Mouse (Mus musculus) retina, embryonic 14.5 days (tissue): ENCODE measurements around the gene Crp.

Experiments used
- DNase-seq: peaks from one replicate; pipeline ENCODE4 v3.0.0-alpha.2; 2015; ENCODE audit warnings: low spot score

Gene Crp

GRCm38 (mm10) chr1:172711962-172712361 is 14.1 kb downstream of the Crp start:
- DNase-seq: no peak

GRCm38 (mm10) chr1:172751241-172751640 is 53.4 kb downstream of the Crp start:
- DNase-seq: no peak

GRCm38 (mm10) chr1:172755151-172755550 is 57.3 kb downstream of the Crp start:
- no peak for DNase-seq

- no peak for DNase-seq
These were observed 61.7 kb downstream of the Crp start for GRCm38 (mm10) chr1:172759525-172759924.

DNA sequence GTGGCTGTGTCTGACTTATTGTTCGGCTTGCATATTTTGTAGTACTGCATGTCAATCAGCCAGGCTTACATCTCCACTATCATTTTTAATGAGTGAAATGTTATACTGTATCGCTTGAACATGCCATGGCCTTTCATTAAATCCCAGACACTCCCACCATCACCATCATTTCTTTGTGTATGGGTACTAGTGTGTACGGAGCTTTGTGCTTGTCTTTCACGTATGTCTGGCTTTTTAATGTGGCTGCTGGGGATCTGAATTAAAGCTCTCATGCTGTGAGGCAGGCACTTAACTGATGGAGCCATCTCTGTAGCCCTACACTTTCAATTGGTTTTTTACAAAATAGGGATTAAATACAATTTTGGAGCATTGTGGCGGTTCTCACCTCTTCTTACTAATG is 81.3 kb downstream of the Crp start:
- no peak for DNase-seq

DNA sequence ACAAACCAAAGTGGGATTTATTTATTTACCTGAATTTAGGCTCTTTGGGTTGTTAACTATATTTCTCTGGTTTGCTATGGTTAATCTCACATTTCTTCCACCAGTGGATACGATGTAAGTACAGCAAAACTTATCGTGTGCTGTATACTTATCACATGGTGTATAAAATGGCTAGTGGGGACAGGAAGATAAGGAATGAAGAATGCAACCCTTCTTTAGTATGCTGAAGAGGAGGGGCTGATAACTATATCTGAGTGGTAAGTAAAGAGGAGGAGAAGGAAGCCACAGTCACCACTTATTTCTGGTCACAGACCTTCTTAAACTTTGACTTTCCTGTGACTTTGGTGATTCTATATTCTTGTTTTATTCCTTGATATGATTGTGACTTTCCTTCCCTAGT is 87.5 kb downstream of the Crp start:
- no peak for DNase-seq

- DNase-seq: no peak
These were observed 88.0 kb downstream of the Crp start for GRCm38 (mm10) chr1:172785886-172786285.

DNA sequence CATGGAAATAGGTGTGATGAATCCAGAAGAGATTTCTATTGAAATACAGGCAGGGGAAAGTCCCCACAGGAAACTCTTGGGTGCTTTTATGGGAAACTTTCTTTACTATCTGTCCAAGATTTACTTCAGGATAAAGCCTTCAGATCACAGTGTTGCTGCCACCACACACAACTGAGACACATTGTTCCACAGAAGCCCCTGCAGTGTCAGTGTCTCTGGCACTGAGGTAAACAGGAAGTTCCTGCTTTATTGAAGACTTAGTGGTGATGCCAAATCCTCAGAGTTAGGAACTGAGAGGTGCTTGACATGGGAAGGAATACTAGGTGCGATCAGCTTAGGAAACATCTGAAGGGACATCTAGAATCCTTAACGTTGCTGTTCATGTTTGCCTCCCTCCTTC is 131.1 kb downstream of the Crp start:
- no peak for DNase-seq

DNA sequence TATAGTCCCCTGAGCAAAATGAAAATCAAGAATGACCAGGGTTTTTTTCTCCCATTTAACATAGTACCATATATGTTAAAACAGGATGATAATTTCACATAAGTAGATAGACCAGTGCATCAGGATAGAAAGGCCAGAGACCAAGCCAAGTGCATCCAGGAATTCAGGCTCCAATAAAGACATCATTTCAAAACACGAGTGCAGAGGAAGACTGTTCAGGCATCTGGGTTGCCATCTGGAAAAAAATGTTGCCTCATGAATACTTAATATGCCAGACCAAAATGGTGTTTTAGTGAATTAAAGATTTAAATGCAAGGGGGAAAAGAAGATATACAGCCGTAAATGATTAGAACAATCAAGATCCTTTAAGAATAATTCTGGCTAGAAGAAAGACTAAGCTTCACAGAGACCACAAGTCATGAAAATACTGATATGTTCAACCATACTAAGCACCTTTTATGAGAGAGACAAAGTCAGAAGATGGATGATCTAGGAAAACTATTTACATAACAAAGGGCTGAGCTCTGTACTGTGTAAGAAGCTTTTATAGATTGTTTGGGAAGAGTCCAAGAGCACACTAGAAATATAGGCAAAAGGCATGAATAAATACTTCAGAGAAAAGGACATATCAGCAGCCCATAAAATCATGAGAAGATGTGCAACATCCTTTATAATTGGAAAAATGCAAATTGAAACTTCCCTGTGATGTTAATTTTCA is 149.3 kb downstream of the Crp start:
- DNase-seq: no peak

- no peak for DNase-seq
These were observed 150.3 kb downstream of the Crp start for GRCm38 (mm10) chr1:172848171-172848570.

- no peak for DNase-seq
These were observed 177.4 kb downstream of the Crp start for GRCm38 (mm10) chr1:172875265-172875664.

GRCm38 (mm10) chr1:172876675-172877074 is 178.8 kb downstream of the Crp start:
- no peak for DNase-seq
